Mouse (Mus musculus) E14TG2a.4 (cell line): Measurements from ENCODE around the gene Commd6.

Experiments used
- H3K27me3 ChIP-seq: 2 replicates; pipeline ENCODE4 v1.6.1; 2014; ENCODE audit warnings: low read length, control low read depth; ENCODE audit not compliant: insufficient read depth
- H3K36me3 ChIP-seq: 2 replicates; pipeline ENCODE4 v1.6.1; 2014; ENCODE audit warnings: low read length, control low read depth; ENCODE audit not compliant: insufficient read depth
- H3K4me1 ChIP-seq: replicated peaks from 2 replicates; pipeline ENCODE4 v1.6.1; 2014; ENCODE audit warnings: low read depth, low read length, control low read depth
- H3K4me3 ChIP-seq: replicated peaks from 2 replicates; pipeline ENCODE4 v1.5.1; 2014; ENCODE audit warnings: mild to moderate bottlenecking, low read length
- H3K9me3 ChIP-seq: 2 replicates; pipeline ENCODE4 v1.6.1; 2014; ENCODE audit warnings: low read length, control low read depth
- CTCF ChIP-seq: conservative IDR thresholded peaks from 2 replicates; pipeline ENCODE4 v1.5.1; 2014; ENCODE audit warnings: low read length
- NANOG ChIP-seq: IDR thresholded peaks from 2 replicates; pipeline ENCODE4 v1.6.1; 2014; ENCODE audit warnings: borderline replicate concordance, low read length, mixed read lengths
- POU5F1 ChIP-seq: IDR thresholded peaks from 2 replicates; pipeline ENCODE4 v1.6.1; 2014; ENCODE audit warnings: low read length, borderline replicate concordance

Gene Commd6

GRCm38 (mm10) chr14:101661654-101662412 lies 21.3 kb upstream of the Commd6 start:
- Histone ChIP-seq H3K4me1 (peaks cover 80% of the 10 kb centered on the region), H3K9me3 (no peaks in the 10 kb centered on the region), H3K4me3 (no peak overlapping the region), H3K27me3 (no peaks in the 10 kb centered on the region), H3K36me3 (peaks cover 54% of the 10 kb centered on the region)
- TF ChIP-seq CTCF = no peak
- no peak for TF ChIP-seq NANOG
- TF ChIP-seq POU5F1 = no peak

GRCm38 (mm10) chr14:101656307-101656706 lies 15.8 kb upstream of the Commd6 start:
- Histone ChIP-seq H3K4me3 (peak overlapping the region; percentile 71), H3K4me1 (peaks cover 63% of the 10 kb centered on the region), H3K36me3 (peaks cover 25% of the 10 kb centered on the region), H3K27me3 (no peaks in the 10 kb centered on the region), H3K9me3 (no peaks in the 10 kb centered on the region)
- no peak for TF ChIP-seq NANOG
- no peak for TF ChIP-seq POU5F1
- no peak for TF ChIP-seq CTCF

- no peak for TF ChIP-seq NANOG
- no peak for TF ChIP-seq CTCF
- TF ChIP-seq POU5F1 = no peak
- H3K36me3 ChIP-seq = peaks cover 17% of the 10 kb centered on the region
- no peaks in the 10 kb centered on the region for H3K27me3 ChIP-seq
- H3K4me3 ChIP-seq = peak overlapping the region; percentile 100
- H3K9me3 ChIP-seq = no peaks in the 10 kb centered on the region
- peaks cover 49% of the 10 kb centered on the region for H3K4me1 ChIP-seq
These were observed 14.0 kb upstream of the Commd6 start for GRCm38 (mm10) chr14:101654526-101654909.

DNA sequence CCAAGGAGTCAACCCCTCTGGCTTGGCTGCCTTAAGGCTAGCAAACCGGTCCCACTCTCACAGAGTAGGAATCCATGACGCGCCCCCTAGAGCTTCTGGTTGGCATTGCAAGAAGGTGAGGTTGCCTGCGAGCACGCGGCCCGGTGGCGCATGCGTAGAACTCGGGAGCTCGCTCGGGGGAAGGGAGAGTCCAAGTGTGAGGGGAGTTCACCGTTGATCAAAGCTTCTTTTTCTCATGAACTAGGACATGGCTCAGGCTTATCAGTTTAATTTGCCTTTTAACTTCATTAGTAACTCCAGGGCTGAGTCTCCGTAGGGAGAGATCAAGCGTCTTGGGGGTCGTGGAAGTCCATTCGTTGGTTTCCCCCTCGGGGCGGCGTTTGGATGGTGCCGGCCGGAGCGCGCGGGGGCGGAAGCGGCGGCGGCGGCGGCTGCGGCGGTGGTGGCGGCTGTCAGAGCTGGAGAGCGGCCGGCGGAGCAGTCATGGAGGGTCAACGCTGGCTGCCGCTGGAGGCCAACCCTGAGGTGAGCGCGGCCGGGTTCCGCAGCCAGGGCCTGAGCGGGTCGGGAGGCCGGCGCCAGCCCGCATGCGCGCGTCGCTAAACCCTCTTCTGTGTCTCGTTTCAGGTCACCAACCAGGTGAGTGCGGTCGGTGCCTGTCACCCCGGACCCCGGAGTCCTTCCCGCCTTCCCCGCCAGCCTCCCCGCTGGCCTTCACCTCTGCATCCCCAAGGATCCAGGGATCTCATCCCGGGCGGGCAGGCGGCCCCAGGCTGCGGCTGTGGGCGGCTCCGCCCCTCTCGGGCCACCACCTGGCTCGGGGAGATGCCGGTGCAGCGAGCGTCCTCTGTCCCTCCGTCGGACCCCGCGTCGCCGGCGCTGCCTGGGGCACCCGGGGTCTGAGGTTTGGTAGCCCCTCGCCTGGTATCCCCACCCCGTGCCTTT lies 13.4 kb upstream of the Commd6 start, which contains the start of gene Uchl3:
Uchl3 (plus strand) TSS at position 387 of the 945 bp plus-strand sequence.
- no peak for TF ChIP-seq POU5F1
- peak; percentile 93 for TF ChIP-seq CTCF
- Histone ChIP-seq H3K4me3 (peak within 1 kb of the TSS; percentile 100), H3K36me3 (peaks cover 10% of the 10 kb centered on the region), H3K9me3 (no peaks in the 10 kb centered on the region), H3K27me3 (0 out of 2 replicates have a peak, but pooled peaks cover 1% of the 10 kb centered on the region), H3K4me1 (peaks cover 42% of the 10 kb centered on the region)

DNA sequence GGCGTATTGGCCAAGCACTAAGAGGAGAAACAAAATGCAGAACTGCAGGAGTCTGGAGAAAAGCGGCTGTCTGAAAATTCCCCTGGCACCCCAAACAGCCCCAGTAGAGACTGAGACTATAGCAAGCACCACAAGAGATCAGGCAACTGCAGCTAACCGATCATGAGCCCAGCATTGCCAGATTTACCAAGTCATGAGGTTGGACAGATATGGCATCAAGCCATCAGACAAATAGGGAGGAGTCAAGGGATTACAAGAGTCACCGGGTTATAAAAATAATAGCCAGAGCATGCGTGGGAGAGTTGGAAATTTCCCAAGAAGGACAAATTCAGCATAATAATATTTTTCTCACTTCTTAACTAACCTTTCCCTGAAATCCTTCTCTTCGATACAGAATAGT lies 12.1 kb upstream of the Commd6 start:
- TF ChIP-seq POU5F1 (no peak), CTCF (no peak)
- no peak overlapping the region for H3K4me3 ChIP-seq
- H3K9me3 ChIP-seq = no peaks in the 10 kb centered on the region
- peaks cover 36% of the 10 kb centered on the region for H3K4me1 ChIP-seq
- H3K36me3 ChIP-seq = peaks cover 4% of the 10 kb centered on the region; the same call in 1 of the 2 replicates
- 0 out of 2 replicates have a peak, but pooled peaks cover 3% of the 10 kb centered on the region for H3K27me3 ChIP-seq

- 0 out of 2 replicates have a peak, but pooled peaks cover 3% of the 10 kb centered on the region for H3K27me3 ChIP-seq
- H3K36me3 ChIP-seq = no peaks in the 10 kb centered on the region
- no peak for TF ChIP-seq CTCF
- no peak for TF ChIP-seq NANOG
- no peak for TF ChIP-seq POU5F1
- H3K4me1 ChIP-seq = peaks cover 17% of the 10 kb centered on the region
- H3K4me3 ChIP-seq = no peak overlapping the region
- H3K9me3 ChIP-seq = no peaks in the 10 kb centered on the region
These were observed 10.1 kb upstream of the Commd6 start for GRCm38 (mm10) chr14:101650551-101650950.

DNA sequence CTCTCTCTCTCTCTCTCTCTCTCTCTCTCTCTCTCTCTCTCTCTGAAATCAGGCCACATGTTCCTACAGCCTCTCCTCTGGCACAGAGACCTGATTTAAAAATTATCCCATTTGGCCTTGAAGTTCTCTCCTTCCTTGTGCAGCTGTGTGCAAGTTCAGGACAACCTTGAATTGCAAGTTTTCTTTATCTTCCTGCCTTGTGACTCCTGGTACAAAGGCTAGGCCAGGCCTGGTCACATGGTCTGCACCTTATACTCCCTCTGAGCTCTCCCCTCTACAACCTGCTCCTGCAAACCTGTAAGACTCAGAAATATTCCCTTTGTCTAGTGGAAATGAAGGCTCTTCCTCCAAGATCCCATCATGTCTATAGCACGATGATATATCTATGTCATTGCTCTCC lies 4.5 kb upstream of the Commd6 start:
- TF ChIP-seq POU5F1 (no peak), CTCF (no peak), NANOG (no peak)

GRCm38 (mm10) chr14:101637381-101637780 lies 3.1 kb downstream of the Commd6 start:
- Histone ChIP-seq H3K9me3 (no peaks in the 10 kb centered on the region), H3K27me3 (no peaks in the 10 kb centered on the region), H3K4me3 (no peak overlapping the region), H3K4me1 (peaks cover 16% of the 10 kb centered on the region), H3K36me3 (peaks cover 30% of the 10 kb centered on the region)
- TF ChIP-seq NANOG (no peak), POU5F1 (no peak), CTCF (no peak)

More for the DNA sequence above, 4.5 kb upstream of the Commd6 start:
- H3K9me3 ChIP-seq = no peaks in the 10 kb centered on the region
- H3K27me3 ChIP-seq = 0 out of 2 replicates have a peak, but pooled peaks cover 3% of the 10 kb centered on the region
- no peaks in the 10 kb centered on the region for H3K36me3 ChIP-seq
- no peak overlapping the region for H3K4me3 ChIP-seq
- H3K4me1 ChIP-seq = 0 out of 2 replicates have a peak, but pooled peaks cover 3% of the 10 kb centered on the region
